Mouse (Mus musculus) ES-Bruce4 (cell line): ENCODE results near the gene Bod1.

Source experiments
- CTCF ChIP-seq: IDR thresholded peaks from one replicate; pipeline ENCODE4 v1.8.1; 2011; ENCODE audit warnings: low read depth, low read length
- EP300 ChIP-seq: IDR thresholded peaks from 2 replicates; pipeline ENCODE4 v1.6.1; 2011; ENCODE audit warnings: low read depth, low read length; ENCODE audit not compliant: insufficient read depth
- POLR2A ChIP-seq: IDR thresholded peaks from one replicate; pipeline ENCODE4 v1.8.1; 2011; ENCODE audit warnings: low read length; ENCODE audit not compliant: insufficient read depth

DNA sequence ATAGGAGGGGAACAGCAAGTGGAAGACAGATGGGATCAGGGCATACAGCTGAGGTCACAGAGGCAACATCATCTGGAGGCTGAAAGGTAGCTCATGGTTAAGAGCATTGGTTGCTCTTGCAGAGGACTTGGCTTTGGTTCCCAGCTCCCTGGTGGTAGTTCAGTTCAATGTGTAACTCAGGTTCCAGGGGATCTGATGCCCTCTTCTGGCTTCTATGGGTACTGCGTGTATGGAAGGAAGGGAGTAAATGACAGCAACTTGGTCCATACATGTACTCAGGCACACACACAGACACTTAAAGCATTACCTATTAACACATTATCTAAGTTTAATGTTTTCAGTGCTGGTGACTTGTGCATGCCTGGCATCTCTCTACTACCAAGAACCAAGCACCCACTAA, 22.4 kb upstream of the Bod1 start:
- TF ChIP-seq POLR2A (no peak), CTCF (peak; percentile 17), EP300 (no peak)
